Mouse (Mus musculus) large intestine, adult 2 months (tissue): ENCODE measurements around the gene Fam129c. TPM values are rescaled to one million over a fixed set of nuclear protein-coding genes. Genes with fewer than 3 reads are reported as not detected.

ENCODE experiments used
- DNase-seq: peaks from one replicate; pipeline ENCODE4 v3.0.0-alpha.2; 2012; ENCODE audit warnings: low read depth, low spot score
- WGBS: fragments of 180-500 bp; shearing (Covaris S2); methylation state at CpG from one replicate; pipeline ENCODE4 v1.1.7; 2018; 5-methylcytosine and 5-hydroxymethylcytosine counted together
- polyA plus RNA-seq: library from polyadenylated mRNA; depleted of rRNA; stranded (reverse); fragments of >200 nt; gene quantifications from 2 replicates; pipeline ENCODE4 v1.2.3, GENCODE M21; 2012

The Fam129c gene
- polyA plus RNA-seq, 1 experiment = 4.1 TPM

GRCm38 (mm10) chr8:71601939-71602665 lies 4.7 kb downstream of the Fam129c start:
- DNase-seq = no peak

GRCm38 (mm10) chr8:71602666-71603334 lies 5.4 kb downstream of the Fam129c start:
- 3% methylated on average over 32 of the region's 32 CpGs for WGBS
- DNase-seq = no peak

More at GRCm38 (mm10) chr8:71601939-71602665, 4.7 kb downstream of the Fam129c start:
- 8% methylated on average over 65 of the region's 65 CpGs for WGBS

- DNase-seq = no peak
- 82% methylated on average over 7 of the region's 7 CpGs for WGBS
Measured at GRCm38 (mm10) chr8:71604021-71604420, 6.6 kb downstream of the Fam129c start.

GRCm38 (mm10) chr8:71610822-71611651 lies 13.6 kb downstream of the Fam129c start, which contains the start of gene Colgalt1:
Colgalt1 (plus strand) TSS chr8:71610998.
- peak; percentile 99 for DNase-seq
- under 1% methylated on average over 82 of the region's 82 CpGs for WGBS

GRCm38 (mm10) chr8:71612141-71612540 lies 14.7 kb downstream of the Fam129c start:
- no peak for DNase-seq
- WGBS = 14% methylated on average over 5 of the region's 5 CpGs

- WGBS = 67% methylated on average over 4 of the region's 4 CpGs
- no peak for DNase-seq
Measured at GRCm38 (mm10) chr8:71613418-71613817, 16.0 kb downstream of the Fam129c start.

GRCm38 (mm10) chr8:71619786-71620185 lies 22.3 kb downstream of the Fam129c start:
- DNase-seq = no peak
- WGBS = 96% methylated on average over 2 of the region's 2 CpGs

- DNase-seq = no peak
- WGBS = 85% methylated on average over 1 of the region's 1 CpGs
Measured at GRCm38 (mm10) chr8:71625088-71625487, 27.6 kb downstream of the Fam129c start.

- DNase-seq = no peak
- 85% methylated on average over 9 of the region's 9 CpGs for WGBS
Measured at GRCm38 (mm10) chr8:71626753-71627152, 29.3 kb downstream of the Fam129c start.

GRCm38 (mm10) chr8:71627265-71628099 lies 30.0 kb downstream of the Fam129c start:
- WGBS = 30% methylated on average over 9 of the region's 9 CpGs
- no peak for DNase-seq

- no peak for DNase-seq
- 7% methylated on average over 16 of the region's 16 CpGs for WGBS
Measured at GRCm38 (mm10) chr8:71628396-71629095, 31.1 kb downstream of the Fam129c start.

- WGBS = under 1% methylated on average over 55 of the region's 55 CpGs
- peak; percentile 62 for DNase-seq
Measured at GRCm38 (mm10) chr8:71629096-71629697, 31.7 kb downstream of the Fam129c start.

GRCm38 (mm10) chr8:71629781-71630212 lies 32.3 kb downstream of the Fam129c start:
- DNase-seq = no peak

GRCm38 (mm10) chr8:71630761-71631160 lies 33.3 kb downstream of the Fam129c start:
- no peak for DNase-seq
- WGBS = 85% methylated on average over 6 of the region's 6 CpGs

More at GRCm38 (mm10) chr8:71629781-71630212, 32.3 kb downstream of the Fam129c start:
- 4% methylated on average over 25 of the region's 25 CpGs for WGBS

- WGBS = 41% methylated on average over 2 of the region's 2 CpGs
- no peak for DNase-seq
Measured at GRCm38 (mm10) chr8:71631897-71632296, 34.4 kb downstream of the Fam129c start.

GRCm38 (mm10) chr8:71633164-71633563 lies 35.7 kb downstream of the Fam129c start:
- DNase-seq = no peak
- 11% methylated on average over 19 of the region's 22 CpGs for WGBS

GRCm38 (mm10) chr8:71633981-71634667 lies 36.7 kb downstream of the Fam129c start:
- WGBS = 3% methylated on average over 26 of the region's 26 CpGs
- no peak for DNase-seq
